Mouse (Mus musculus): ENCODE results near the gene Cldn4. TPM values are rescaled to one million over a fixed set of nuclear protein-coding genes. Genes with fewer than 3 reads are reported as not detected.

Cldn4 gene
- not detected for total RNA-seq (2021)

DNA sequence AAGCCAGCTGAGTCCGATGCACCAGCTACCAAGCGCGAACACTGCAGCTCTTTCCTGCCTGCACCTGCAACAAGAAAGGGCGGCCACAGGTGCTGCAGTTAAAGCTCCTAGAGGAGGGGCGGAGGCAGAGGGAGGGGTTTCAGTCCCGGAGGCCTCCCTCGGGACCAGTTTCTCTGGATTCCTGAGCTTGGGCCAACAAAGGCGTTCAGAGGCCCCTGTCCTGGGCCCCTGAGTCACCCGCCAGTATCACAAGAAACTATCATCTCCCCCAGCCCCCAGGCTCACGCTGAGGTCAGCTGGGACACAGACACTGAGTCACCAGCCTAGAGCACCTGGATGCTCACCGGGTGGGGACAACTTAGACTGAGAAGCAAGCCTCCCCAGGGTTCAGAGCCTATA lies at the start of gene Cldn4:
TSS of gene Cldn4 (minus strand) at position 78 of the 399 bp plus-strand sequence.
- intact Hi-C loops (cut with DNase I): no loop called here

DNA sequence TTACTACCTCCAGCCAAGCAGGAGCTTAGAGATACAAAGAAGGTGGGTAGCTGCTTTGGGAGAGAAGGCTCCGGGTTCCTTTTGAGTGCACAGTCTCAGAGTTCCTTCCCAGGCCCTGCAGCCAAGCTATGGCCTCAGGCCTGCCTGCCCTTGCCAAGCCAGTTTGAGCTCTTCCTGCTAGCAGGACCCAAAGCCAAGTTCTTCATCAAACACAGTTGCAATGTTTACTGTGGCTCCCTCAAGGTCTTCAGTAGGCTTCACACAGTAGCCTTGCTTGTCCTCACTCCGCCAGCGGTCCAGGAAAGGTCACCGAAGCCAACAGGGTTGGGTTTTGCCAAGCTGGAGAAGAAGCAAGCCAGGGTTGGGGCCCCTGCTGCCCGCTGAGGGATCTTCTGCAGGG lies 45.8 kb upstream of the Cldn4 start:
- intact Hi-C loops (cut with DNase I): no loop called here
- DNase-seq (ENCODE audit: low spot score in 2 of 2): no peak

More for the DNA sequence above, at the start of gene Cldn4:
- no peak for DNase-seq (ENCODE audit: low spot score in 2 of 2)

GRCm38 (mm10) chr5:134989741-134990140 lies 43.0 kb upstream of the Cldn4 start:
- intact Hi-C loops (cut with DNase I): no loop called here

DNA sequence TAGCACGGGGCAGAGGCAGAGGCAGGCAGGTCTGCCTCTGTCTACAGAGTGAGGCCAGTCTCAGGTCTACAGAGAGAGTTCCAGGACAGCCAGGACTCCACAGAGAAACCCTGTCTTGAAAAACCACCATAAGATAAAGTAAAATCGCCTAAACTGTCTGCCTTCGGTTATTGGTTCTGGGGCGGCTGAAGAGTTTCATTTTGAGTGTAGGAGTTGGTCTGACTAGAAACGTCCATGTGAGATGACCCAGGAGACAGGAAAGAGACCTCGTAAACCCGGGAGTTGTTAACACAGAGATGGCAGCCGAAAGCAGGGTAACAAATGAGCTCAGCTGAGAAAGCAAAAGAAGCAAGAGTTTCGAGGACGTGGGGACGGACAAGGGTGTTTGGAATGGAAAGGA lies 42.4 kb upstream of the Cldn4 start:
- DNase-seq (ENCODE audit: low spot score in 2 of 2): no peak
- intact Hi-C loops (cut with DNase I): no loop called here

More at GRCm38 (mm10) chr5:134989741-134990140, 43.0 kb upstream of the Cldn4 start:
- DNase-seq (ENCODE audit: low spot score in 2 of 2): no peak

DNA sequence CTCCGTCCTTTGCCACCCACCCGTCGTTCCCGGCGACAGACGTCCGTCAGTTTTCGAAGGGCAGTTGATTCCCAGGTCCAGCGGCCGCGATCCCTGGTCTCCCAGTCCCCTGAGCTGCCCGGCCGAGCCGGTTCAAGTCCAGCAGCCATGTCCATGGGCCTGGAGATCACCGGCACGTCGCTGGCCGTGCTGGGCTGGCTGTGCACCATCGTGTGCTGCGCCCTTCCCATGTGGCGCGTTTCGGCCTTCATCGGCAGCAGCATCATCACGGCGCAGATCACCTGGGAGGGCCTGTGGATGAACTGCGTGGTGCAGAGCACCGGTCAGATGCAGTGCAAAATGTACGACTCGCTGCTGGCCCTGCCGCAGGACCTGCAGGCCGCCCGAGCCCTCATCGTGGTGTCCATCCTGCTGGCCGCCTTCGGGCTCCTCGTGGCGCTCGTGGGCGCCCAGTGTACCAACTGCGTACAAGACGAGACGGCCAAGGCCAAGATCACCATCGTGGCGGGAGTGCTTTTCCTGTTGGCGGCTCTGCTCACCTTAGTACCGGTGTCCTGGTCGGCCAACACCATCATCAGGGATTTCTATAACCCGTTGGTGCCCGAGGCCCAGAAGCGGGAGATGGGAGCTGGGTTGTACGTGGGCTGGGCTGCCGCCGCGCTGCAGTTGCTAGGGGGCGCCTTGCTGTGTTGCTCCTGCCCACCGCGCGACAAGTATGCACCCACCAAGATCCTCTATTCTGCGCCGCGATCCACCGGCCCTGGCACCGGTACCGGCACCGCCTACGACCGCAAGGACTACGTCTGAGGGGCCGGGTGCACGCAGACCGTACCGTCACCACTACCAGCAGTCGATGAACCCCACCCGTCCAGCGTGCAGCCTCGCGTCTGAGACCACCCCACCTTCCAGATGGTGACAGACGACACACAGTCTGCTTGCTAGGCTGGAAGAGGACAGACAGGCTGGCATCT lies 39.8 kb upstream of the Cldn4 start:
- no peak for DNase-seq (ENCODE audit: low spot score in 2 of 2)
- intact Hi-C loops (cut with DNase I): no loop called here

- no peak for DNase-seq (ENCODE audit: low spot score in 2 of 2)
- intact Hi-C loops (cut with DNase I): no loop called here
Observed at GRCm38 (mm10) chr5:134985633-134986297, 39.0 kb upstream of the Cldn4 start, which contains the start of gene Cldn3. Cldn3 (plus strand) TSS chr5:134986214.

- intact Hi-C loops (cut with DNase I): no loop called here
- DNase-seq (ENCODE audit: low spot score in 2 of 2): no peak
Observed at GRCm38 (mm10) chr5:134983771-134984170, 37.0 kb upstream of the Cldn4 start.

DNA sequence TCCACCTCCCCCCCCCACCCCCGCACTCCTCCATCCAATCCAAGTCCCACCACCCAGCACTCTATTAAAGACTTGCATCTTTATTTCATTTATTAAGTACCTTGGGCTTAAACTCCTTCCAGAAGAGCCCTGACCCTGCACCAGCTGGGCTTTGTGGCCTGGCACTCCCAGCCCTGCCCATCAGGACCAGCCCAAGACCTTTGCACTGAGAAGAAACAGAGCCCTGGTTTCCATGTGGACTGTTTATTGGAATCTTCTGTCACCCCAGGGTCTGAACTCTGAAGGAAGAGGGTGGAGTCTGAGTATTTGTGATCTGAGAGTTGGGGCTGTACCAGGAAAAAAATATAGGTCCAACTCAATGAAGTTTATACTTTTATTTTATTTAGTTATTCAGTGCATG lies 36.4 kb upstream of the Cldn4 start:
- intact Hi-C loops (cut with DNase I): no loop called here
- no peak for DNase-seq (ENCODE audit: low spot score in 2 of 2)

- DNase-seq (ENCODE audit: low spot score in 2 of 2): no peak
- intact Hi-C loops (cut with DNase I): no loop called here
Observed at GRCm38 (mm10) chr5:134981149-134981548, 34.4 kb upstream of the Cldn4 start.

- DNase-seq (ENCODE audit: low spot score in 2 of 2): no peak
- intact Hi-C loops (cut with DNase I): no loop called here
Observed at GRCm38 (mm10) chr5:134977837-134978236, 31.1 kb upstream of the Cldn4 start.

DNA sequence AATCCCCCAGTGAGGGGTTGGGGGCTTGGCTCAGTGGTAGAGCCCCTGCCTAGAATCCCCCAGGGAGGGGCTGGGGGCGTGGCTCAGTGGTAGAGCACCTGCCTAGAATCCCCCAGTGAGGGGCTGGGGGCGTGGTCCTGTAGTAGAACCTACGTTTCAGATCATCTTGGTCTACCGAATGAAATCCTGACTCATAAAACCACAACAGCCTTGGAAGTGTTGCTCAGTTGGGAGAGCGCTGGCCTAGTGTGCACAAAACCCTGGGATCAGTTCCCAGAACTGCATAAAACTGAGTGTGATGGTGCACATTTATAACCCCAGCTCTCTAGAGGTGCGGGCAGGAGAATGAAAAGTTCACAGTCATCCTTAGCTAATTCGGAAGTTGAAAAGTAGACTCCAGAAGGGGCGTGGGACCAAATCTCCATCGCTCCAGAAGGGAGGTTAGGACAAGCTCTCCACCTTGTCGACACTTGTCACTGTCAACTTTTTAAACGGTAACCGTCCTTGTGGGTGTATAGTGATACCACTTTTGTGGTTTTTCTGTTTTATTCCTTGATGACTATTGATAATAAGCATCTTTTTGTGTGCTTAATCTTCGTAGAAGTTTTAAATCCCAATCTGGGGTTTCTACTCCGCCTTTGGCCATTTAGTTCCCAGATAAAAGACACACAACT lies 30.0 kb upstream of the Cldn4 start:
- intact Hi-C loops (cut with DNase I): no loop called here
- no peak for DNase-seq (ENCODE audit: low spot score in 2 of 2)

- intact Hi-C loops (cut with DNase I): no loop called here
- no peak for DNase-seq (ENCODE audit: low spot score in 2 of 2)
Observed at GRCm38 (mm10) chr5:134976164-134976563, 29.4 kb upstream of the Cldn4 start.

DNA sequence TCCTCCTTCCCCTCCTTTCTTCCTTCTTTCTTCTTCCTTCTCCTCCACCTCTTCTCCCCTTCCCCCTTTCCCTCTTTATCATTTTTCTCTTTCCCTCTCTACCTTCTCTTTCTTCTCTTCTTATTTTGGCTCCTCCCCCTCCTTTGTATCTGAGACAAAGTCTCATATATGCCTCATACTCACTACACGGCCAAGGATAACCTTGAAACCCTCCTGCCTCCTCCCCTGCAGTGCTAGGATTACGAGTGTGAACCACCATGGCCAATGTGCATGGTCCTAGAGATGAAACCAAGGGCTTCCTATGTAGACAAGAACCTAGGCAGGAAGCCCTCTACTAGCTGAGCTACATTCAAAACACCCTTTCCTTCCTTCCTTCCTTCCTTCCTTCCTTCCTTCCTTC lies 28.2 kb upstream of the Cldn4 start:
- no peak for DNase-seq (ENCODE audit: low spot score in 2 of 2)
- intact Hi-C loops (cut with DNase I): no loop called here

- DNase-seq (ENCODE audit: low spot score in 2 of 2): no peak
- intact Hi-C loops (cut with DNase I): no loop called here
Observed at GRCm38 (mm10) chr5:134974294-134974693, 27.6 kb upstream of the Cldn4 start.

DNA sequence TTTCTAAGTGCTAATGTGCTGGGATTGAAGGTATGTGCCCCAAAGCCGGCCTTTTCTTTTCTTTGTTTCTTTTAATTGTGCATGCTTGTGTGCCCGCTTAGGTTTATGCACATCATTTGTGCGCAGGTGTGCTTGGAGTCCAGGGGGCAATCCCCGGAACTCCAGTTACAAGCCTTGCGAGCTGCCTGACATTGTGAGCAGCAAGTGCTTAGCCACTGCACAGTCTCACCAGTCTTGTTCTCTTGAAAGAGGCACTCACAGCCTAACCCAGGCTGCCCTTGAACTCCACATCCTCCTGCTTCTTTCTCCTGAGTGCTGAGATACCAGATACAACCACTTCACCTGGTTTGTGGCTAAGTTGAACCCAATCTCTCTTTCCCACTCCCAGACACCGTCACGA lies 26.8 kb upstream of the Cldn4 start:
- no peak for DNase-seq (ENCODE audit: low spot score in 2 of 2)
- intact Hi-C loops (cut with DNase I): no loop called here

- intact Hi-C loops (cut with DNase I): no loop called here
- no peak for DNase-seq (ENCODE audit: low spot score in 2 of 2)
Observed at GRCm38 (mm10) chr5:134973081-134973480, 26.3 kb upstream of the Cldn4 start.

GRCm38 (mm10) chr5:134970671-134971070 lies 23.9 kb upstream of the Cldn4 start:
- intact Hi-C loops (cut with DNase I): no loop called here
- DNase-seq (ENCODE audit: low spot score in 2 of 2): no peak

- no peak for DNase-seq (ENCODE audit: low spot score in 2 of 2)
- intact Hi-C loops (cut with DNase I): loop anchor here (5.0 kb wide), 1 partner anchor 220 kb away; the partner anchor contains the start of gene Eln
Observed at GRCm38 (mm10) chr5:134967164-134967944, 20.6 kb upstream of the Cldn4 start.

Measured in left cerebral cortex, postnatal 25 days (tissue).